Mouse (Mus musculus): ENCODE measurements around the gene Ubl5.
A peak's percentile ranks its signal among the peaks of the same experiment; 100 is the strongest.
"Not testable (repeated sequence)": the region's sequence is repeated elsewhere in the genome, so short reads cannot be mapped to it uniquely, and the experiment has no call there.

Gene Ubl5

DNA sequence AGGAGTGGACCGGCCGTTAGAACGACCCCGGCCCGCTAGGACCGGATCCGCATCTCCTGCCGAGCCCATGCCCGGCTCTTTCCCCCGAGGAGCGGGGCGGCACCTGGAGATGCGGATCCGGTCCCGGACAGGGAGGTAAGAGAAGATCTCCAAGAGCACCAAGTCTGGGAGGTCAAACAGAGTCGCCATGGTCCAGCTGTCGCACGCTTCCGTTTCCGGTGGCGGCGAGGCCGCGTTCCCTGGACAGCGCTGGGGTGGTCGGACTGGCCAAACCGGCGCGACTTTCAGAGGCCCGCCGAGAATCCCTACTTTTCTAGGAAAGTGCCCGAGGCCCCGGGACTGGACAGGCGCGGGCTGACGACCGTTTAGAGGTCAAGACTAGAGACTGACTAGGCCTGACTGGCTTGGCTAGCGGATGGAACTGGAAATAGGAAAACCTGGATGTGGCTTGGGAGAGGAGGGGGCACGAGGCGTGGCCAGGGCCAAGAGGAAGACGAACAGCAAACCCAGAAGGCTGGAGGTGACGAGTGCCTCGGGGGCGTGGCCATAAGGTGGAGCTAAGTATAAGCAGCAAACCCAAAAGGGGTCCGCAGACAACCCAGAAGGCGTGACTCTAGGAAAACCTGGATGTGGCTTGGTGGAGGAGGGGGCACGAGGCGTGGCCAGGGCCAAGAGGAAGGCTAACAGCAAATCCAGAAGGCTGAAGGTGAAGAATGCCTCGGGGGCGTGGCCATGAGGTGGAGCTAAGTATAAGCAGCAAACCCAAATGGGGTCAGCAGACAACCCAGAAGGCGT lies at the start of gene Ubl5:
Ubl5 (plus strand) TSS at position 778 of the 795 bp plus-strand sequence.
- DNase-seq (ENCODE audit: low read depth, low spot score) = peak; percentile 100

DNA sequence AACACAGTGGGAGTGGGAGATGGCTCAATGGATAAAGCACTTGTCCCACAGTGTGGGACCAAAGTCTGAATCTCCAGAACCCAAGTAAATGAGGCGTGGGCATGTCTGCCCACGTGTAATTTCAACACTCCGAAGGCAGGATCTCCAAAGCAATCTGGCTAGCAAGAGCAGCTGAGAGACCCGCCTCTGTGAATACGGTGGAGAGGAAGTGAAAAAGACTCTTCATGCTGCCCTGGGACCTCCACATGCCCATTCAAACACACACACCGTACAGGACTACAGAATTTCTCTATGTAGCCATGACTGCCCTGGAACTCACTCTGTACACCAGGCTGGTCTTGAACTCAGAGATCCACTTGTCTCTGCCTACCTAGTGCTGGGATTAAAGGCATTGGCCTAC lies 41.4 kb upstream of the Ubl5 start:
- no peak for DNase-seq (ENCODE audit: low read depth, low spot score)

DNA sequence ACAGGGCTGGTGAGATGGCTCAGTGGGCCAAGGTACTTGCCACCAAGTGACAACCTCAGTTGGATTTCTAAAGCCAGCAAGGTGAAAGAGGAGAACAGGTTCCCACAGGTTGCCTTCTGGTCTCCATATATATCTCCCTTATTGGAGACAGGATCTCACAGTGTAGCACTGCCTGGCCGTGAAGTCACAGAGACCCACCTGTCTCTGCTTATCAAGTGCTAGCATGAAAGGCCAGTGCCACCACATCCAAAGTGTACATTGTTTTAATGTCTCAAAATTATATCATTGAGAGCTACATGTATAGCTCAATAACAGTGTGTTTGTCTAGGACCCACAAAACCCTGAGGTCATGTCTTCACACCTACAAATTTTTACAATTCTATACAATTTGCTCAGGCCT lies 36.4 kb upstream of the Ubl5 start:
- DNase-seq (ENCODE audit: low read depth, low spot score) = no peak

DNA sequence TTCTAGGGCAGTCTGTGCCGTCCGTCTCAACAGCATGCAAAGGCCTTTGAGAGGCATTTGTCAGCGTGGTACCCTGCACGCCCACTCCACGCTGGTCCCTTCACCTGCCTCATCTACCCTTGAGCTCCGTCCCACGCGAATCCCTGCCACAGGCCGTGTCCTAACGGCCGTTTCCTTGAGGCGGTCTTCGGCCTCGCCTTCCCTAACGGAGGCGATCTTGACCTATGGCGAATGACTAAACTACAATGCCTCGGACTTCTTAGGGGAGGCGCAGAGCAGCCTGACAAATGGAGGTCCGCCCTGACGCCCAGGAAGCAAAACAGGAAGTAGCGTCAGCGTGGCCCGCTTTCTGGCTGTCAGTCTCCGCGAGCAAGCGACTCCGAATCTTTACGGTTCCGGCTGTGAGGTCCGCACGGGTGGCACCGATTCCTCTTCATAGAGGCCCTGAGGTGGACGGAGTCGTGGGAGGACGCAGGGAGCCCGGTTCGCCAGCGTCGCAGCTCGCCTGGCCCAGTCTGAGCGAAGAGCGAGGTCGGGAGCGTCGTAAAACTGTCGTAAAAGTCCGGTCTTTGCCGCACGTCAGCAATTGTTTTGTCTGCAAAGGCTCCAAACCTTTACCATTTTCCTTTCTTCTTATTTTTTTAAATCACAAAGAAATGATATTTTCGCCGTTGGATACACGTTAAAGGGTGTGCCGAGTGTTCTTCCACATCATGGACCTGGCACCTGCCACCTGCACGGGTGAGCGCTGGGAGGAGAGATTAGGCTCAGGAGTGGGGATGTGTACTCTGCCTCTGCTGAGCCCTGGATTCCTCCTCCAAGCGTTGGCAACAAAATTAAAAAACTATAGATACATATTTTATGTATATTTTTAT lies 35.3 kb upstream of the Ubl5 start:
- peak; percentile 95 for DNase-seq (ENCODE audit: low read depth, low spot score)

DNA sequence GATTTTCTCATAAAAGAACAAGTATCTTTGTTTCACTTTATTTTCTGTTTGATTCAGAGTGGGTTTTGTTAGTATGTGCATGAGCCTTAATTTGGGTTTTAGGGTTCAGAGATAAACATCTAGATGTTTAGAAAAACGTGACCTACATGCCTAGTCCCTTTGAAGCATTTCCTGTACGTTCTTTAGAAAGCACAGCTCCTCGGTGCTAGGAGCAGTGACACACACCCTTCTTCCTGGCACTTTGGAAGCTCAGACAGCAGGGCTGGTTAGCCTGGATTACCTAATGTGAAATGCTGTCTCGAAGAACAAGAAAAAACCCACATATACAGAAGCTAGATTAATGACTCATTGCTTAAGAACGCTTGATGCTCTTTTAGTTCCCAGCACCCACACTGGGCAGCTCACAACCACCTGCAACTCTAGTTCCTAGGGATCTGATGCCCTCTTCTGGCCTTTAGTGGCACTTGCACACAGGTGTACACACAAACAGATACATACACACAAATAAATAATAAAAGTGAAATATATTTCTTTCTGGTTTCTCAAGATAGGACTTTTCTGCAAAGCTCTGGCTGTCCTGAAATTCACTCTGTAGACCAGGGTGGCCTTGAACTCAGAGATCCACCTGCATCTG lies 32.7 kb upstream of the Ubl5 start:
- DNase-seq (ENCODE audit: low read depth, low spot score) = peak; percentile 58

DNA sequence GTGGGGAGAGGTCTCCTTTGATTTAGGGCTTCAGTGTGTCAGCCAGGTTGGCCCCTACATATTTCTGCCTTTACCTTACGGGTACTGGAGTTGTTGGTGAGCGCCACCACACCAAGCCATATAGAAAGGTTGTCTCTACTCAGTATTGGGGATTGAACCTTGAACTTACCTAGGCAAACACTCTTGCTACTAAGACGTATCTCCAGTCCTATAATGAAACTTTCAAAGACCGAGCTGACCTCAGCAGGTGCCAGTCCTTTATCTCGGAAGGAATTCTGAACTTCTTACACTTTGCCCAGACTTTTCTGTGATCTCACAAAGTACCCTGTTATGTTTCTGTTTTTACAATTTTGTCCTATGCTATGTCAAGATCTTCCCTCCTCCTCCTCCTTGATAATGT lies 30.7 kb upstream of the Ubl5 start:
- no peak for DNase-seq (ENCODE audit: low read depth, low spot score)

DNA sequence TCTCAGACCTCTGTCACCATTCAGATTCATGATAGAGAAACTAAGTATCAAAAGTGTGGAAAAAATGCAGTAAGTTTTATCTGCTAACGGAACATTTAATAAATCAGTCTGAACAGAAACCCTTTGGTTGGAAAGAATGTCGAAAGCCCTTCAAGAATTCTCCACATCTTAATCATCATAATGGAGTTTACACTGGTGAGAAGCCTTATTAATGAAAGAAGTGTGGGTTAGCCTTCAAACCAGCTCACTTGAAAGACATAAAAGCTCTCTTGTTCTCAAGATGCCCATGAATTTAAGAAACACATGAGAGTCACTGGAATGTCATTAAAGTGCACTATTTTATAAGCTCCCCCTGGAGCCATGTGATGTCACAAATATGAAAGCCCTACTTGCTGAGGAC lies 26.0 kb upstream of the Ubl5 start:
- DNase-seq (ENCODE audit: low read depth, low spot score) = no peak

DNA sequence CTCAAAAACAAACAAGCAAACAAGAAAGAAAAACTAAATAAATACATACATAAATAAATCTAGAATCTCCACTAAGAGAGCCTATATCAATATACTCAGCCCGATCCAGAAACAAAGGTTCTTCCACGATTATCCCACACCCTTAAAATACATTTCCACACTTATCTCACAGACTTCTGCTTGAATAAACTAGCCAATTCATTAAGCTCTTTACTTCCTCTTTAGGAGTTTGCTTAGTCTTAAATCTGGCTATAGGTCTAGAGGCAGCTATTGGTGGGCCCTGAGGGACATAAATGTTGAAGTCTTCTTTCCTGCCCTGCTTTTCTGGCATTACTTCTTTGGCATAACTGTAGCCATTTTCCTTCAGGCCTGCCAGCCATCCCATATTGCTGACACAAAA lies 11.3 kb upstream of the Ubl5 start:
- no peak for DNase-seq (ENCODE audit: low read depth, low spot score)

DNA sequence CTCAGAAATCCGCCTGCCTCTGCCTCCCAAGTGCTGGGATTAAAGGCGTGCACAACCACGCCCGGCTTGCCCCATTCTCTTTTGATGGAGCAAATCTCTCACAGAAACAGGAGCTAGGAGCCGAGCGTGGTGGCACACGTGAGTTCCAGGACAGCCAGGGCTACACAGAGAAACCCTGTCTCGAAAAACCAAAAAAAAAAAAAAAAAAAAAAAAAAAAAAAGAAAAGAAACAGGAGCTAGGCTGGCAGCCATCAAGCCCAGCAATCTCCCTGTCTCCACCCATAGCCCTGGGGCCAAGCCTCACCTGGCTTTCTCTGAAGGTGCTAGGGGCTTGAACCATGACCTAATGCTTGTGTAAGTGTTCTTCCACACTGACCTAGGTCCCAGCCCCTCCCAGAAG lies 7.0 kb upstream of the Ubl5 start:
- DNase-seq (ENCODE audit: low read depth, low spot score) = not testable (repeated sequence)

DNA sequence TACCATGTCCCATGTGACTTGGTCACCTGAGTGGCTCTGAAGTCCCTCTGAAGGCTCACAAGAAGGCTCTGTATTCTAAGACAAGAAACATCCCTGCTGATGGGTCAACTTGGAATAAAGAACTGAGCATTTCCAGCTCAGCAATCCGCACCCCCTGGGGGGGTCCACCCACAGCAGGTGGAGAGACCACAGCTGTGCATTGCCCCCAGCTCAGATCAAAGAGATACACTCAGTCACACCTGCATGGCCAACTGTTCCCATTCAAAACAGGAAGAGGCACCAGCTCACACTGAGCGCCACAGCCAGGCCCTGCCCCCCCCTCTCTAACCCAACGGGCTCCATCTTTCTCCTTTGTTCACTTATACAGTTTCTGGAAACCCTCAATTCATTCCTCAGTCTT lies 6.4 kb upstream of the Ubl5 start:
- peak; percentile 31 for DNase-seq (ENCODE audit: low read depth, low spot score)

DNA sequence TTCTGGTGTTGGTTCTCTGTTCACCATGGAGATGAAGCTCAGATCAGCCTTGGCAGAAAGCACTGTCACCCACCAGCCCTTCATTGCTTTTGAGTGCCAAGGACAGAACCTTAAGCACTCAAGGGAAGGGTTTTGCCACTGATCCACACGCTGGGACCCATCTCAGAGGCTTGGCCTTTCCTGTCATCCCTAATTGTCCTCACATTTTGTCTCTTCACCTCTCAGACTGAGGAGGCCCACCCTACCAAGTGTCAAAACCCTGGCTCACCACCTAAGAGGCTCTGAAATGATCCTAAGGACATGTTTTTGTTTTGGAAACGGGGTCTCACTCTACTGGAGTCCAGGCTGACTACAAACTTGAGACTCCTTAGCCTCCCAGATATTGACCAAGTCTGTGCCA lies 5.9 kb upstream of the Ubl5 start:
- DNase-seq (ENCODE audit: low read depth, low spot score) = no peak

DNA sequence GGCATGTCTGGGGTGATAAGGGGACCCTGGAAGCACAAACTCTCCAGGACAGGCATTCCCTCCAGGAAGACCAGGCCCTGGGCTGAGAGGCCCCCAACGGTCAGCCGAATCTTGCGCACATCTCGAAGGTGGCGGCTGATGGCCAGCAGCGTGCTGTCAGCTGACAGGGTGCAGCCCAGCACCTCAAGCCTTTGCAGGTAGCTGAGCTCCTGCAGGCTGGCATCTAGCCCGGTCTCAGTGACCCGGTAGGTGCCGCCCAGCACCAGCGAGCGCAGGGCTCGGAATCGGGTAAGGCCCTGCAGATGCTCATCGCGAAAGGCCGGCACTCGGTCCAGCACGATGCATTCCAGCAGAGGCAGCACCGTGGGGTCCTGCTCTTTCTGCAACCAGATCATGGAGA lies 4.1 kb upstream of the Ubl5 start:
- no peak for DNase-seq (ENCODE audit: low read depth, low spot score)

DNA sequence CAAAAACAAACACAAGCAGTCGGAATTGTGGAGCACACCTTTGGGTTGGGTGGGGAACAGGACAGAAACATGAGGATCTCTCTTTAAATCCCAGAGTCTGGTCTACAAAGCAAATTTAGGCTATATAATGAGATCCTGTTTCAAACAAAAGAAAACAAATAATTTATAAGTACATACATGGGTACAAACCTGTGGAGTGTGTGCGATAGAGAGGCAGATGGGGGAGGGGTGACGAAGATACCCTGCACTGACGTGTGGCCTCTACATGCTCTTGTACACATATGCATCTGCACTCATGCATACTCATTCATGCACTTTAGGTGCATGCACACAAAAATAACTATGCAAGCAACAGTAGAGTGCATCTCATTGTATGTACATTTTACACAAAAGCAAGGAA lies 3.2 kb upstream of the Ubl5 start:
- DNase-seq (ENCODE audit: low read depth, low spot score) = no peak

DNA sequence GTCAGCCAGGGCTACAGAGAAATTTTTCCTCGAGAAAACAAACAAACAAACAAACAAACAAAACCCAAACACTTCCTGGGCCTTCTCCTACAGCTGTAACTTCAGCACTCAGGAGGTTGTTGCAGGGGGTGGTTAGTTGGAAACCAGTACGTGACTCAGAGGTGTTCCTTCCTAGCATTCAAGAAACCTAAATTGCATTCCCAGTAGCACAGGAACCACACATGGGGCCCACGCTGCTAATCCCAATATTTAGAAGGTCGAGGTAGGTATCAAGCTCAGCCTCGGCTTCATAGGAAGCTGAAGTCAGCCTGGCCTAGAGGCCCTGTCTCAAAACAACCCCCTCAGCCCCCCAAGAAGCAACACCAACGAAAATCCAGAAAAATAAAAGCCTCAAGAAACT lies 1.2 kb upstream of the Ubl5 start:
- no peak for DNase-seq (ENCODE audit: low read depth, low spot score)

DNA sequence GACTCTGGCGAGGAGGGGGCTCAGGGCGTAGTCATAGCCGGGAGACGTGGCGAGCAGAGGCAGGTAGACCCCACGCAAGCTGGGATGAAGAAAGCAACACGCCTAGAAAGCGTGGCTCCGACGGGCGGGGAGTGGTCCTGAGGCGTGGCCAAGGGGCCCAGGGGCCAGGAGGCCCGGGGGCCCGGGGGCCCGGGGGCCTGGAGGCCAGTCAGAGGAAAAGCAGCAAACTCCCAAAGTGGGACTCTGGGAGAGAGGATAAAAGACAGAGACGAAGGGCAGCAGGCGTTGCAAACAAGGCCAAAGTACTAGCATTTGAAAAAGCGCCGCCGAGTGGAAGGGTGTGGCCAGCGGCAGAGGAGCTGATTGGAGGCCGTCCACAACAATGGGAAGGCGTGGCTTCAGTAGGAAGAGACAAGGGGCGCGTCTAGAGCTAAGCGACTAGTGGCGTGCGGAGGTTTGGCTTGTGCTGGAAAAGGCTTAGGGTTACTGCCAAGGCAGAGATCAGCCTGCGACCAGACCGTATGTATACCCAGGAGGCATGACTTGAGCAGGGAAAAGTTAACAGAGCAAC lies 303 bp downstream of the Ubl5 start:
- DNase-seq (ENCODE audit: low read depth, low spot score) = peak; percentile 98

DNA sequence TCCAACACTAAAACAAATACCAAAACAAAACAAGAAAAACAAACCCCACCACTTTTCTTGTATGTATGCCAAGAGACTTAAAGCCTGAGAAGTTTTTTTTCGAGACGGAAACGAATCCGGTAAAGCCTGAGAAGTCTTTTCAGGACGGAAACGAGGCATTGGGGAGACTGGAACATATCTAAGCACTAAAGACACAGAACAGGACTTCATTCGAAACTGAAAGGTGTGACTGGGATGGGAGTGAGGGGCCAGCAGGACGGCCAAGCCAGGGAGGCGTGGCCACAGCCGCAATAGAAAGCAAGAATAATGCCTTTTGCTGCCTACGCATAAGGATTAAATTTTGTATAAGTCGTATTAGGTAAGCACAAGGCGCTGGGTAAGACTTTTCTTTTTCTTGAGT lies 1.1 kb downstream of the Ubl5 start:
- no peak for DNase-seq (ENCODE audit: low read depth, low spot score)

DNA sequence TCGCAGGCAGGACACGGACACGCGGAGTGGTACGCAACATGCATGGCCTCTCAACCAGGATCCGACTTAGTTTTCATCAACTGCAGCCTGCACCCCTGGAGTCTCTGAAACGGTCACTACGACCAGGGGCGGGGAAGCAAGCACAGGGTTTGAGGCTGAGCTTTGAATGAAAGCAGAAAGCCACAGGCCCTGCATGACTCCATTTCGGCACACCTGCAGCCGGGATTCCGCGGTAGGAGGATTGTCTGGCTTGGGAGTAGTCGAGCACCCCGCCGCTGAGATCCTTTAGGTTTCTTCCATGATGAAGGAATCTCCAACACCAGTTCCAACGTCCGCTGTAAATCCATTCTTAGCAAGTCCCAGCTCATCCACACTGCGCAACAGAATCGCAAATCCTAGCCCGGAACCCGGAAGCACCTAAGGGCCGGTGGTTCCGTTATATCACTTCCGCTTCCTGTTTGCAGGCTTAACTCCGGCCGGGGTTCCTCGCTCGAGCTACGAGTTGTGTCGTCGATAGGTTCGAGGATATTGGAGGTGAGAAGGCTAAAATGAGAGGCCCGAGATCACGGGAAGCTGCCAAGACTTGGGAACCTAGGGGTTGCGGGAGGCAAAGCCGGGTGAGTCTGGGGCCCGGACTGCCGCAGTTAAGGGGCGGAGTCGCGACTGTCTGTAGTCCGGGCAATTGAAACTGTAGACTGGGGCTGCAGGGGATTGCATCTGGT lies 1.8 kb downstream of the Ubl5 start, which contains the start of gene Fbxl12:
Fbxl12 (minus strand) TSS at position 408 of the 722 bp plus-strand sequence.
- peak; percentile 91 for DNase-seq (ENCODE audit: low read depth, low spot score)

DNA sequence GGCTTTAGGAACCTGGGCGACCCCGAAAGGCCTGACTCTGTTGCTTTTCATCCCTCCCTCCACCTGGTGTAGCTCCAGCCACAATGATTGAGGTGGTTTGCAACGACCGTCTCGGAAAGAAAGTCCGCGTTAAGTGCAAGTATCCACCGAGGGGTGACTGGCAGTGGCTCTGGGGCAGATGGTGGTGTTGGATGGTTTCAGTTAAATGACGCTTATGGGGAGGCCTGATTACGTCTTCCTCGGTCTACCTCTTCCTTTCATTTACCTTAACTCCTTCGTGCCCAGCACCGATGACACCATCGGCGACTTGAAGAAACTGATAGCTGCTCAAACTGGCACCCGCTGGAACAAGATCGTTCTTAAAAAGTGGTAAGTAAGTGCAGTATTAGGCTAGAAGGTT lies 2.4 kb downstream of the Ubl5 start:
- no peak for DNase-seq (ENCODE audit: low read depth, low spot score)

DNA sequence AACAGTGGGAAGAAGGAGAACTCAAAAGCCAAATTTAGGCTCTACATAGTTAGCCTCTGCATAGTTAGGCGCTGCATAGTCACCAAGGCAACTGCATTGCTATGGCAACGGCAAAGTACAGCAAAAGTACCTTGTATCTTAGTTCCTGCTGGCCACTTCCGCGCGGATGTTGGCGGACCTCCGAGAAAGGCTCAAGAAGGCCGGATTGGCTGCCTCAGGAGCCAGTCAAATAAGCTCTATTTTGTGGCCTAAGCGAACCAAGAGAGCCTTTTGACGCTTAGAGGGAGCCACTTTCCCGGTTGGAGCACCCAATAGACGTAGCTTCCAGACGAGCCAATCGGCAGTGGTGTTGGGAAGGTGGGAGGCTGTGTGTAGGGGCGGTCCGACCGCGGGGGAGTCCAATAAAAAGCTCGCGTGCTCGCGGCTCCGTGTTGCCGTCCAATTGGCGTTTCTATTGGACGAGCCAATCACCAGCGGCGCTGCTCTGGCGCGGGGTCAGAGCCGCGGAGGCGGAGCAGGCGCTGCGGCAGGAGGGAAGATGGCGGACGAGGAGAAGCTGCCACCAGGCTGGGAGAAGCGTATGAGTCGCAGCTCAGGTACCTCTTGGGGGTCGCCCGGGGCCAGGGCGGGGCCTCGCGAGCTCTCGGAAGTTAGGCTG lies 9.1 kb downstream of the Ubl5 start, which contains the start of gene Pin1:
Pin1 (plus strand) TSS at position 494 of the 658 bp plus-strand sequence.
- DNase-seq (ENCODE audit: low read depth, low spot score) = peak; percentile 100

DNA sequence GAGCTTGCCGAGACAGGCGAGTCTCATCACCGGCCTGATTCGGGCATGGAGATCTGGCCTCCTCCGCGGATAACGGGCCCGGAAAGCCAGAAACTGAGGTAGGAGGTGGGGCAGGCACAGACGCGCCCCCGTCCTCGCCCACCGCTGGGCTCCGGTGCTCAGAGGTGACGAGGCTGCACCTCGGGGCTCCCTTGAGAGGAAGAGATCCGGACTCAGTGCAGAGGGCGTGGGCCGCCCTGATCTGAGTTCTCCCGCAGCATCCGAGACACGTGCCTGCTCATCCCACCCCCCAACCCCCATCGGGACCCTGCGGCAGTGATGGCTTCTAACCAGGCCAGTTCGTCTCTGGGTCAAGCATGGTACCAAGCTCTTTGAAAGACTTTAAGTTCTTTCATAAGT lies 9.6 kb downstream of the Ubl5 start:
- no peak for DNase-seq (ENCODE audit: low read depth, low spot score)

DNA sequence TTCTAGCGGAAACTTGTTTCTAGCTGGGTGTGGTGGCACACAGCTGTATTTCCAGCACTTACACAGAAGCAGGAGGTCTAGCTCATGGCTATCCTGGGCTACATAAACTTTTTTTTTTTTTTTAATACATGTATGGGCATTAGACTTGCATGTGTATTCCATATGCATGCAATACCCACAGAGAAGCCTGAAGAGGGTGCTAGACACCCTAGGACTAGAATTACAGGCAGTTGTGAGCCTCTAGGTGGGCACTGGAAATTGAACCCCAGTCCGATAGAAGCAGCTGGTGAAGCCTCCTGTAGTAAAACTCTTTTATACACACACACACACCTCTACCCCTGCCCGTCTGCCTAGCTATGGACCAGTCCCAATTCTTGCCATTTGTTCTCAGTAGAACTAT lies 11.2 kb downstream of the Ubl5 start:
- DNase-seq (ENCODE audit: low read depth, low spot score) = no peak

All from R1 (cell line).